8 mouse cellular contexts compared by ENCODE assay signal in genomic region chr10:121626186-121626882, GRCm38 (mm10). TPM values are rescaled to one million over a fixed set of nuclear protein-coding genes. Genes with fewer than 3 reads are reported as not detected.
DNase-seq lines count a peak whose midpoint lies in the region; ATAC-seq and TF ChIP-seq lines count a peak whose summit lies in the region.

TSS of gene Xpot (minus strand) at chr10:121626332.

- peak within 1 kb of the TSS; percentile 77 for H3K27ac ChIP-seq in bone marrow macrophage, adult 2 months (ENCODE audit: insufficient read depth, low read depth, low read length)
- H3K27ac ChIP-seq in embryonic fibroblast, embryonic 13.5 days (ENCODE audit: insufficient read depth, low read length), result peak within 1 kb of the TSS; percentile 89
- H3K27ac ChIP-seq in kidney, embryonic 14.5 days (ENCODE audit: low read depth, low read length), result peak within 1 kb of the TSS; percentile 86
- peak within 1 kb of the TSS; percentile 97 for H3K27ac ChIP-seq in limb, embryonic 15.5 days

- H3K4me2 ChIP-seq in kidney, embryonic 14.5 days (replicated peaks; ENCODE audit: low read depth, low read length), result peak within 1 kb of the TSS; percentile 57
- H3K4me2 ChIP-seq in limb, embryonic 15.5 days, result peak within 1 kb of the TSS; percentile 61

- H3K4me1 ChIP-seq in bone marrow macrophage, adult 2 months (ENCODE audit: control insufficient read depth, insufficient read depth, low read length), result peaks cover 43% of the 10 kb centered on the region
- H3K4me1 ChIP-seq in embryonic fibroblast, embryonic 13.5 days (ENCODE audit: control insufficient read depth, insufficient read depth, low read length), result no peaks in the 10 kb centered on the region; the same call in 1 of the 2 replicates
- peaks cover 9% of the 10 kb centered on the region for H3K4me1 ChIP-seq in kidney, embryonic 14.5 days (ENCODE audit: control insufficient read depth, insufficient read depth, low read length)
- peaks cover 9% of the 10 kb centered on the region for H3K4me1 ChIP-seq in limb, embryonic 15.5 days

- H3K4me3 ChIP-seq in bone marrow macrophage, adult 2 months (ENCODE audit: insufficient read depth, low read length), result peak within 1 kb of the TSS; percentile 76
- H3K4me3 ChIP-seq in embryonic fibroblast, embryonic 13.5 days (ENCODE audit: insufficient read depth, low read length), result peak within 1 kb of the TSS; percentile 95
- H3K4me3 ChIP-seq in kidney, embryonic 14.5 days (ENCODE audit: low read length), result peak within 1 kb of the TSS; percentile 70
- H3K4me3 ChIP-seq in limb, embryonic 15.5 days, result peak within 1 kb of the TSS; percentile 80

- no peak for TF ChIP-seq CTCF in bone marrow macrophage, adult 2 months (IDR thresholded peaks at IDR 0.05; ENCODE audit: low read depth, low read length)
- TF ChIP-seq CTCF in embryonic fibroblast, embryonic 13.5 days (IDR thresholded peaks at IDR 0.05; ENCODE audit: borderline replicate concordance, insufficient read depth, low read length), result no peak

- ATAC-seq in kidney, embryonic 14.5 days (ENCODE audit: low FRiP score, low TSS enrichment), result peak; percentile 100
- peak; percentile 100 for ATAC-seq in limb, embryonic 15.5 days (ENCODE audit: insufficient number of reproducible peaks, low FRiP score, low TSS enrichment, low read depth)

- WGBS in kidney, embryonic 14.5 days, result under 1% methylated on average over 43 of the region's 70 CpGs
- under 1% methylated on average over 69 of the region's 70 CpGs for WGBS in limb, embryonic 15.5 days

- peak within 1 kb of the TSS; percentile 77 for H3K9ac ChIP-seq in kidney, embryonic 14.5 days (ENCODE audit: low read depth, low read length)
- peak within 1 kb of the TSS; percentile 80 for H3K9ac ChIP-seq in limb, embryonic 15.5 days

- no peak for TF ChIP-seq POLR2A in bone marrow macrophage, adult 2 months (IDR thresholded peaks at IDR 0.05; ENCODE audit: borderline replicate concordance, low read depth, low read length)
- peak; percentile 96 for TF ChIP-seq POLR2A in embryonic fibroblast, embryonic 13.5 days (IDR thresholded peaks at IDR 0.05; ENCODE audit: low read depth, low read length)

- DNase-seq in A20 (ENCODE audit: low read depth, low spot score), result peak; percentile 99
- peak; percentile 95 to 97 for DNase-seq in heart, adult 9 months (ENCODE audit: low spot score in 2 of 2)
- peak; percentile 89 to 92 for DNase-seq in monocyte, adult 2 months (ENCODE audit: low read depth in 1 of 2, low spot score in 2 of 2)
- peak; percentile 98 for DNase-seq in spleen, postnatal 36 days (ENCODE audit: low spot score in 2 of 2)

- H3K36me3 ChIP-seq in kidney, embryonic 14.5 days (ENCODE audit: control insufficient read depth, insufficient read depth, low read length), result peaks cover 12% of the 10 kb centered on the region
- peaks cover 14% of the 10 kb centered on the region for H3K36me3 ChIP-seq in limb, embryonic 15.5 days

- H3K9me3 ChIP-seq in kidney, embryonic 14.5 days (ENCODE audit: control insufficient read depth, low read length), result no peaks in the 10 kb centered on the region
- H3K9me3 ChIP-seq in limb, embryonic 15.5 days, result no peaks in the 10 kb centered on the region

- no peaks in the 10 kb centered on the region for H3K27me3 ChIP-seq in kidney, embryonic 14.5 days (ENCODE audit: control insufficient read depth, insufficient read depth, low read length)
- H3K27me3 ChIP-seq in limb, embryonic 15.5 days, result no peaks in the 10 kb centered on the region

RNA-seq across cellular contexts. Expression of gene Xpot, which starts in this region (rescaled TPM):
- 54.0 and 62.2 TPM in 2 replicates for polyA plus RNA-seq in bone marrow macrophage, adult 2 months (2012; ENCODE audit: insufficient read depth, insufficient read length, missing spikeins)
- 118 and 154 TPM in 2 replicates for polyA plus RNA-seq in embryonic fibroblast, embryonic 13.5 days (2011; ENCODE audit: insufficient read length, low read depth, missing spikeins)
- 34.9 and 63.6 TPM in 2 replicates for polyA plus RNA-seq in kidney, embryonic 14.5 days (2014; fragmentation: Nextera tagmentation; extraction: Ambion mirVana)
- polyA plus RNA-seq in limb, embryonic 15.5 days (2015; fragmentation: Nextera tagmentation; extraction: Ambion mirVana), result 51.2 and 52.1 TPM in 2 replicates

Comparison
In these comparisons a context has a peak if more than half of its experiments do, and no peak if none do; other contexts are left out.
1. Peak in every context shown above with its lines: DNase-seq, ATAC-seq, H3K4me3 ChIP-seq and H3K27ac ChIP-seq.